Mouse (Mus musculus) MEL (cell line): ENCODE measurements around the gene Lysmd3. TPM values are rescaled to one million over a fixed set of nuclear protein-coding genes. Genes with fewer than 3 reads are reported as not detected.

Experiments
- DNase-seq: peaks from one replicate; pipeline ENCODE4 v3.0.0; 2011; ENCODE audit warnings: low read depth, low spot score
- H3K27ac ChIP-seq: 2 replicates; pipeline ENCODE4 v1.5.1; 2012; ENCODE audit warnings: low read depth, mild to moderate bottlenecking, control low read depth, low read length, moderate library complexity; ENCODE audit not compliant: control insufficient read depth
- H3K27me3 ChIP-seq, 2 experiments: fragments of 150-350 bp in 1 of 2; sonication (generic) in 1 of 2; 2 replicates each; pipeline ENCODE4 v1.6.1; 2012; ENCODE audit warnings: low read length in 2 of 2, mild to moderate bottlenecking in 2 of 2, improper control_type of control experiment in 1 of 2, moderate library complexity in 1 of 2; ENCODE audit not compliant: insufficient read depth in 2 of 2, control insufficient read depth in 1 of 2
- H3K36me3 ChIP-seq, 2 experiments: 2 replicates each; pipeline ENCODE4 v1.6.1; 2012 to 2014; ENCODE audit warnings: low read length in 2 of 2, improper control_type of control experiment in 1 of 2, inconsistent platforms in 1 of 2, mild to moderate bottlenecking in 1 of 2; ENCODE audit not compliant: insufficient read depth in 2 of 2, control insufficient read depth in 1 of 2
- H3K4me1 ChIP-seq, 2 experiments: fragments of 150-350 bp in 1 of 2; sonication (generic) in 1 of 2; 2 replicates each; pipeline ENCODE4 v1.6.1; 2012; ENCODE audit warnings: low read length in 2 of 2, improper control_type of control experiment in 1 of 2, mild to moderate bottlenecking in 1 of 2; ENCODE audit not compliant: insufficient read depth in 2 of 2, control insufficient read depth in 1 of 2
- H3K4me3 ChIP-seq, 2 experiments: fragments of 150-350 bp in 1 of 2; sonication (generic) in 1 of 2; 2 replicates each; pipeline ENCODE4 v1.5.1; 2012; ENCODE audit warnings: low read depth in 2 of 2, low read length in 2 of 2, mild to moderate bottlenecking in 2 of 2, moderate library complexity in 2 of 2, control low read depth in 1 of 2, improper control_type of control experiment in 1 of 2; ENCODE audit not compliant: control insufficient read depth in 1 of 2, insufficient read depth in 1 of 2
- H3K79me2 ChIP-seq: 2 replicates; pipeline ENCODE4 v1.6.1; 2012; ENCODE audit warnings: mild to moderate bottlenecking, low read length, moderate library complexity; ENCODE audit not compliant: control insufficient read depth, poor library complexity, insufficient read depth
- H3K9ac ChIP-seq: 2 replicates; pipeline ENCODE4 v1.6.1; 2012; ENCODE audit warnings: low read depth, mild to moderate bottlenecking, control low read depth, low read length, moderate library complexity; ENCODE audit not compliant: control insufficient read depth, poor library complexity, severe bottlenecking
- H3K9me3 ChIP-seq: fragments of 150-350 bp; sonication (generic); replicated peaks from 2 replicates; pipeline ENCODE4 v1.6.1; 2012; ENCODE audit warnings: mild to moderate bottlenecking, low read length, improper control_type of control experiment, moderate library complexity; ENCODE audit not compliant: insufficient read depth
- CTCF ChIP-seq, 3 experiments: IDR thresholded peaks in 2 of 3; conservative IDR thresholded peaks in 1 of 3; 2 replicates each; pipeline ENCODE4 v1.5.1; 2011 to 2012; ENCODE audit warnings: low read length in 3 of 3, low read depth in 2 of 3, mild to moderate bottlenecking in 2 of 3, improper control_type of control experiment in 1 of 3, inconsistent platforms in 1 of 3, mixed read lengths in 1 of 3, moderate library complexity in 1 of 3; ENCODE audit not compliant: control insufficient read depth in 1 of 3, insufficient read depth in 1 of 3, poor library complexity in 1 of 3, severe bottlenecking in 1 of 3
- ELF1 ChIP-seq: IDR thresholded peaks from 2 replicates; pipeline ENCODE4 v1.6.1; 2014; ENCODE audit warnings: low read depth, mild to moderate bottlenecking, inconsistent platforms, low read length, improper control_type of control experiment, moderate library complexity
- EP300 ChIP-seq, 2 experiments: IDR thresholded peaks; 2 replicates each; pipeline ENCODE4 v1.6.1; 2011; ENCODE audit warnings: improper control_type of control experiment in 2 of 2, low read length in 2 of 2, low read depth in 1 of 2, mild to moderate bottlenecking in 1 of 2
- GABPA ChIP-seq: IDR thresholded peaks from 2 replicates; pipeline ENCODE4 v1.6.1; 2012; ENCODE audit warnings: low read depth, mild to moderate bottlenecking, inconsistent platforms, low read length, improper control_type of control experiment, moderate library complexity
- HCFC1 ChIP-seq: IDR thresholded peaks from 2 replicates; pipeline ENCODE4 v1.6.1; 2012; ENCODE audit warnings: low read depth, mild to moderate bottlenecking, inconsistent platforms, low read length, improper control_type of control experiment, moderate library complexity
- KAT2A ChIP-seq: conservative IDR thresholded peaks from 2 replicates; pipeline ENCODE4 v1.6.1; 2012; ENCODE audit warnings: low read depth, low read length, improper control_type of control experiment, inconsistent platforms
- MAFK ChIP-seq: IDR thresholded peaks from 2 replicates; pipeline ENCODE4 v1.6.1; 2011; ENCODE audit warnings: low read depth, mild to moderate bottlenecking, low read length, improper control_type of control experiment, borderline replicate concordance
- MEF2A ChIP-seq: IDR thresholded peaks from 2 replicates; pipeline ENCODE4 v1.6.1; 2014; ENCODE audit warnings: low read depth, mild to moderate bottlenecking, inconsistent platforms, low read length, improper control_type of control experiment; ENCODE audit not compliant: poor library complexity, insufficient replicate concordance, severe bottlenecking; ENCODE audit errors: extremely low read depth
- MXI1 ChIP-seq: IDR thresholded peaks from 2 replicates; pipeline ENCODE4 v1.6.1; 2011; ENCODE audit warnings: mild to moderate bottlenecking, low read depth, low read length, improper control_type of control experiment
- MYC ChIP-seq: IDR thresholded peaks from 2 replicates; pipeline ENCODE4 v1.6.1; 2011; ENCODE audit warnings: low read depth, mild to moderate bottlenecking, low read length, improper control_type of control experiment, moderate library complexity
- NRF1 ChIP-seq: IDR thresholded peaks from 2 replicates; pipeline ENCODE4 v1.6.1; 2014; ENCODE audit warnings: low read depth, mild to moderate bottlenecking, inconsistent platforms, low read length, improper control_type of control experiment, moderate library complexity; ENCODE audit not compliant: poor library complexity, insufficient read depth, severe bottlenecking
- POLR2A ChIP-seq, 2 experiments: IDR thresholded peaks; 2 replicates each; pipeline ENCODE4 v1.6.1; 2011 to 2012; ENCODE audit warnings: low read length in 2 of 2, mild to moderate bottlenecking in 2 of 2, control low read depth in 1 of 2, improper control_type of control experiment in 1 of 2, low read depth in 1 of 2, moderate library complexity in 1 of 2; ENCODE audit not compliant: control insufficient read depth in 1 of 2, insufficient read depth in 1 of 2, poor library complexity in 1 of 2
- RAD21 ChIP-seq: IDR thresholded peaks from 2 replicates; pipeline ENCODE4 v1.6.1; 2011; ENCODE audit warnings: mild to moderate bottlenecking, low read depth, low read length, improper control_type of control experiment
- RCOR1 ChIP-seq: IDR thresholded peaks from 2 replicates; pipeline ENCODE4 v1.6.1; 2012; ENCODE audit warnings: low read depth, mild to moderate bottlenecking, inconsistent platforms, low read length, improper control_type of control experiment
- SIN3A ChIP-seq: IDR thresholded peaks from 2 replicates; pipeline ENCODE4 v1.6.1; 2012; ENCODE audit warnings: low read length, improper control_type of control experiment, inconsistent platforms
- SMC3 ChIP-seq: IDR thresholded peaks from 2 replicates; pipeline ENCODE4 v1.6.1; 2011; ENCODE audit warnings: low read depth, low read length, improper control_type of control experiment
- TAL1 ChIP-seq: IDR thresholded peaks from 2 replicates; pipeline ENCODE4 v1.6.1; 2012; ENCODE audit warnings: mild to moderate bottlenecking, inconsistent platforms, low read length, moderate library complexity, mixed read lengths
- TCF12 ChIP-seq: IDR thresholded peaks from 2 replicates; pipeline ENCODE4 v1.6.1; 2014; ENCODE audit warnings: low read depth, mild to moderate bottlenecking, inconsistent platforms, low read length, improper control_type of control experiment, moderate library complexity
- UBTF ChIP-seq: IDR thresholded peaks from 2 replicates; pipeline ENCODE4 v1.6.1; 2012; ENCODE audit warnings: low read depth, mild to moderate bottlenecking, inconsistent platforms, low read length, improper control_type of control experiment, moderate library complexity, borderline replicate concordance; ENCODE audit not compliant: insufficient read depth
- USF1 ChIP-seq: IDR thresholded peaks from 2 replicates; pipeline ENCODE4 v1.6.1; 2014; ENCODE audit warnings: low read depth, mild to moderate bottlenecking, inconsistent platforms, low read length, improper control_type of control experiment, moderate library complexity
- ZC3H11A ChIP-seq: IDR thresholded peaks from 2 replicates; pipeline ENCODE4 v1.6.1; 2012; ENCODE audit warnings: low read depth, mild to moderate bottlenecking, inconsistent platforms, low read length, improper control_type of control experiment
- ZMIZ1 ChIP-seq: IDR thresholded peaks from 2 replicates; pipeline ENCODE4 v1.6.1; 2012; ENCODE audit warnings: low read depth, mild to moderate bottlenecking, inconsistent platforms, low read length, improper control_type of control experiment, moderate library complexity
- ZNF384 ChIP-seq: IDR thresholded peaks from 2 replicates; pipeline ENCODE4 v1.6.1; 2012; ENCODE audit warnings: low read depth, mild to moderate bottlenecking, inconsistent platforms, low read length, improper control_type of control experiment
- polyA plus RNA-seq, 2 experiments: library from polyadenylated mRNA; stranded (reverse) in 1 of 2; unstranded in 1 of 2; fragments of >175 nt in 1 of 2; fragments of >200 nt in 1 of 2; gene quantifications; 2 replicates each; pipeline versions ENCODE4 v1.2.1 to v1.2.4; 2012; ENCODE audit warnings: low replicate concordance in 2 of 2, low read depth in 1 of 2; ENCODE audit not compliant: insufficient read length in 2 of 2, insufficient read depth in 1 of 2, missing spikeins in 1 of 2
- total RNA-seq: library from RNA; depleted of rRNA; stranded (reverse); fragments of 300-350 nt; gene quantifications from 2 replicates; pipeline ENCODE4 v1.2.3, GENCODE M21; 2012

The Lysmd3 gene
- total and polyA plus RNA-seq, 3 experiments = 7.1 to 12.2 TPM; not detected in 1

DNA sequence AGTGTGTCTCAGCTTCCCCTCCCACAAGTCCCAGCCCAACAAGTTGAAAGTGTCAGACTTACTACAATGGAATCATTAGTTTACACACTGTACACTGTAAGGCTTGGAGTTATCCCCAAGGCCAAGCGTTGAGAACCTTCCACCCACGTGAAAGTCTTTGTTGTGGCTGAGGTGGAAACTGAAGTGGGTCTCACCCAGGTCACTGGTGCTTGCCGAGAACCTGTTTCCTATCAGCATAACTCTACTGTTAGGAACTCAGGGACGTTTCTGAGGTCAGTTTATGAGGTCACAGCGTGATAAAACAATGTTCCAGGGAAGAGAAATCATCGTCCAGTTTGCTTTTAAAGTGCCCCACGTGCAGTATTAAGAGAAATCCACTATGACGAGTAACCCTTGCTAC, 17.9 kb downstream of the Lysmd3 start:
- Histone ChIP-seq H3K9me3 (no peaks in the 10 kb centered on the region), H3K4me3 (no peak overlapping the region), H3K36me3 (peaks cover 0 to 15% of the 10 kb centered on the region in 2 experiments; a peak in 2 of 4 replicates), H3K4me1 (no peaks in the 10 kb centered on the region), H3K9ac (no peak overlapping the region), H3K79me2 (no peaks in the 10 kb centered on the region), H3K27me3 (no peaks in the 10 kb centered on the region), H3K27ac (no peak overlapping the region)
- DNase-seq = no peak
- TF ChIP-seq EP300 (IDR thresholded peaks at IDR 0.05; ENCODE audit: low read depth in 1 of 2, low read length in 2 of 2) (no peak), TAL1 (no peak), HCFC1 (no peak), SIN3A (no peak), TCF12 (no peak), KAT2A (no peak), CTCF (IDR thresholded peaks at IDR 0.05 in 2 of 3, conservative IDR thresholded peaks at IDR 0.05 in 1 of 3; ENCODE audit: control insufficient read depth in 1 of 3, insufficient read depth in 1 of 3, low read depth in 2 of 3, low read length in 3 of 3, poor library complexity in 1 of 3, severe bottlenecking in 1 of 3) (no peak), RAD21 (no peak)

DNA sequence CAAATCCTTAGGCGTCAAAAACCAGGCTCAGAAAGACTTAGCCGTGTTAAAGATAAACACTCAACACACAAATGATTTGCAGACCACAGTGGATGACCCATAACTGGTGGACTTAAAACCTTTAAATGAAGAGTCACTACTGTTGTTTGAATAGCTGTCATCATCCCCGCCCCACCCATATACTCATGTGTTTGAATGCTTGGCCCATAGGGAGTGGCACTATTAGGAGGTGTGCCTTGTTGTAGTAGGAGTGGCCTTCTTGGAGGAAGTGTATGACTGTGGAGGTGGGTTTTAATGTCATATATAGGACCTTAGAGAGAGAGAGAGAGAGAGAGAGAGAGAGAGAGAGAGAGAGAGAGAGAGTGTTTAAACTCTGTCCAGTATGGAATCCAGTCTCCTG, 25.6 kb downstream of the Lysmd3 start:
- peaks cover 2 to 9% of the 10 kb centered on the region in 2 experiments; a peak in 3 of 4 replicates for H3K36me3 ChIP-seq
- TF ChIP-seq ELF1 (no peak), EP300 (IDR thresholded peaks at IDR 0.05; ENCODE audit: low read depth in 1 of 2, low read length in 2 of 2) (no peak), UBTF (no peak), MEF2A (no peak), TCF12 (no peak), MYC (no peak), ZNF384 (no peak), POLR2A (IDR thresholded peaks at IDR 0.05; ENCODE audit: control insufficient read depth in 1 of 2, insufficient read depth in 1 of 2, low read depth in 1 of 2, low read length in 2 of 2, poor library complexity in 1 of 2) (no peak), RAD21 (no peak), USF1 (no peak), MXI1 (no peak), HCFC1 (no peak), ZMIZ1 (no peak), RCOR1 (no peak), GABPA (no peak), SMC3 (no peak), MAFK (no peak), ZC3H11A (no peak), NRF1 (no peak)
- DNase-seq = no peak

More for the DNA sequence above, 25.6 kb downstream of the Lysmd3 start:
- H3K79me2 ChIP-seq = no peaks in the 10 kb centered on the region
- no peak overlapping the region for H3K27ac ChIP-seq
- no peaks in the 10 kb centered on the region for H3K27me3 ChIP-seq
- H3K4me1 ChIP-seq = no peaks in the 10 kb centered on the region; a peak in 1 of 4 replicates
- no peak overlapping the region for H3K9ac ChIP-seq
- H3K4me3 ChIP-seq = no peak overlapping the region
- H3K9me3 ChIP-seq = no peaks in the 10 kb centered on the region
